Mouse (Mus musculus) embryo, embryonic 10.5 days (tissue): ENCODE results near the gene Brms1l.
"Not testable (repeated sequence)": the region's sequence is repeated elsewhere in the genome, so short reads cannot be mapped to it uniquely, and the experiment has no call there.

Experiments used
- DNase-seq: peaks from one replicate; pipeline ENCODE4 v3.0.0-alpha.2; 2015; ENCODE audit warnings: low spot score

The Brms1l gene

GRCm38 (mm10) chr12:55836199-55836951 lies at the start of gene Brms1l:
Gene Brms1l (plus strand): TSS chr12:55836324.
- peak; percentile 99 for DNase-seq

- not testable (repeated sequence) for DNase-seq
Observed at GRCm38 (mm10) chr12:55794485-55794884, 41.6 kb upstream of the Brms1l start.

- no peak for DNase-seq
Observed at GRCm38 (mm10) chr12:55797103-55797502, 39.0 kb upstream of the Brms1l start.

- no peak for DNase-seq
Observed at GRCm38 (mm10) chr12:55798745-55799144, 37.4 kb upstream of the Brms1l start.

GRCm38 (mm10) chr12:55800144-55800543 lies 36.0 kb upstream of the Brms1l start:
- no peak for DNase-seq

GRCm38 (mm10) chr12:55801131-55801530 lies 35.0 kb upstream of the Brms1l start:
- DNase-seq = no peak

- DNase-seq = no peak
Observed at GRCm38 (mm10) chr12:55805035-55805434, 31.1 kb upstream of the Brms1l start.

GRCm38 (mm10) chr12:55816488-55816887 lies 19.6 kb upstream of the Brms1l start:
- no peak for DNase-seq

GRCm38 (mm10) chr12:55820119-55820660 lies 15.9 kb upstream of the Brms1l start:
- DNase-seq = peak; percentile 52

GRCm38 (mm10) chr12:55820661-55821314 lies 15.3 kb upstream of the Brms1l start, which contains the start of gene Ralgapa1:
Gene Ralgapa1 (minus strand): TSS chr12:55821167.
- peak; percentile 95 for DNase-seq

- DNase-seq = no peak
Observed at GRCm38 (mm10) chr12:55824027-55824426, 12.1 kb upstream of the Brms1l start.

- DNase-seq = no peak
Observed at GRCm38 (mm10) chr12:55825537-55825936, 10.6 kb upstream of the Brms1l start.

GRCm38 (mm10) chr12:55831101-55831500 lies 5.0 kb upstream of the Brms1l start:
- peak; percentile 76 for DNase-seq

GRCm38 (mm10) chr12:55832961-55833360 lies 3.2 kb upstream of the Brms1l start:
- no peak for DNase-seq

GRCm38 (mm10) chr12:55833906-55834625 lies 2.1 kb upstream of the Brms1l start:
- no peak for DNase-seq

GRCm38 (mm10) chr12:55834891-55835290 lies 1.2 kb upstream of the Brms1l start:
- no peak for DNase-seq

GRCm38 (mm10) chr12:55835857-55836198 lies 296 bp upstream of the Brms1l start:
- DNase-seq = no peak

- no peak for DNase-seq
Observed at GRCm38 (mm10) chr12:55837495-55837894, 1.4 kb downstream of the Brms1l start.

GRCm38 (mm10) chr12:55846741-55847140 lies 10.6 kb downstream of the Brms1l start:
- DNase-seq = peak; percentile 35

- DNase-seq = no peak
Observed at GRCm38 (mm10) chr12:55847851-55848250, 11.7 kb downstream of the Brms1l start.

GRCm38 (mm10) chr12:55850650-55851049 lies 14.5 kb downstream of the Brms1l start:
- no peak for DNase-seq
